Mouse (Mus musculus) mature B cell (primary cell): Measurements from ENCODE around the gene Tbc1d9.

ENCODE experiments used
- in situ Hi-C: fragments of 300-500 bp; cut with MboI; formaldehyde crosslinking; loops from 2 replicates; pipeline ENCODE4 v1.14.3; 2019

Gene Tbc1d9

GRCm38 (mm10) chr8:83165235-83165930 is at the start of gene Tbc1d9:
Gene Tbc1d9 (plus strand): TSS chr8:83165352.
- in situ Hi-C loops: loop anchor here (10.0 kb wide), 1 partner anchor 61 kb away; no protein-coding TSS in a partner anchor

DNA sequence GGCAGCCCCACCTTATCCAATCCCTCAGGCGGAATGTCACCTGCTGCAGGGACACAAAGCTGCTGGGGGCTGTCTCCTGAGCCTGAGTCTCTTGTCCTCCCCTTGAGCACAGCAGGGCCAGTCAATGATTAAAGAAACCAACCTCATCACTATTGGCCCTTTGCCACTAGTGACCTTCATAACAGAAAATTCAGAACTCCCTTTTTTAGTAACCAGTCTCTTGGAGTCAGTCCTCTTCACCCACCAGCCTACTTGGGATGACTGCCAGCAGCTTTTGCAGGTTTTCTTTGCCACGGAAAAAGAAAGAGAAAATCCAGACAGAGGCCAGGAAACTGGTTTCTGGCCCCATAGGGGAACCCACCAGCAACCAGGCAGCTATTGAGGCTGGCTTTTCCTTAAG is 30.1 kb upstream of the Tbc1d9 start:
- in situ Hi-C loops: no loop called here

GRCm38 (mm10) chr8:83140068-83140467 is 25.1 kb upstream of the Tbc1d9 start:
- in situ Hi-C loops: no loop called here

DNA sequence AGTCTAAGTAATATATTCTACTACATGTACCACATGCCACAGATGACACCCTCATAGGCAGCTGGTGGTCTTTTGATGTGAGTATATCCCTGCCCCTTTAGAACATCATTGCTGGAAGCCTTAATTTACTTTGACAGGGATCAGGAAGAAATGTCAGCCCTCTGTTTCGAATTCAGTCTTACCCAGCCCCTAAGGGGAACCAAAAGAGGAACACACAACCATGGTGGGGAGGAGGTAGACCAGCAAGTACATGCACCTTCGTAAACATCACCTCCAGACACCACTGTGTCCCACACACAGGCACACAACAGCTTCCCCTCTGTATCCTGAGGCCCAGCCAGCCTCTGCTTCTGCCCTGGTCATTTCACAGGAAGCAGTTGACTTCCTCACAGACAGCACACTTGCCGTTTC is 24.4 kb upstream of the Tbc1d9 start:
- in situ Hi-C loops: no loop called here

DNA sequence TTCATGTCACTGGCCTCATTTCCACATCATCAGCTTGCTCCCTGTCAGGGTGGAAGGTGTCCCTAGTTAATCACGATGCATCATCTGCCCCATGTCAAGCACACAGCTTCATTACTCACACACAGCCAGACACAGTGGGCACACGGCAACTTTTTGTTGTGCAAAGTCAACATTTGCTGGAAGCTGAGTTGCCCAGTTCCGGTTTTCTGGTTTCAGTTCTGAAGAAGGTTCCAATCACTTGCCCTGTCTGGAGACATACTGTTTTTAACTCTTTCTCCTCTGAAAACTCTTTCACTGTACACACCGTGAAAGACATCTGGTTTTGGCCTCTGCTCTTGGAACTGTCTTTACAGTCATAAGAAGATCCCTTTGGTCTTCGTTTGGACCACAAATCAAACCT is 23.8 kb upstream of the Tbc1d9 start:
- in situ Hi-C loops: no loop called here

DNA sequence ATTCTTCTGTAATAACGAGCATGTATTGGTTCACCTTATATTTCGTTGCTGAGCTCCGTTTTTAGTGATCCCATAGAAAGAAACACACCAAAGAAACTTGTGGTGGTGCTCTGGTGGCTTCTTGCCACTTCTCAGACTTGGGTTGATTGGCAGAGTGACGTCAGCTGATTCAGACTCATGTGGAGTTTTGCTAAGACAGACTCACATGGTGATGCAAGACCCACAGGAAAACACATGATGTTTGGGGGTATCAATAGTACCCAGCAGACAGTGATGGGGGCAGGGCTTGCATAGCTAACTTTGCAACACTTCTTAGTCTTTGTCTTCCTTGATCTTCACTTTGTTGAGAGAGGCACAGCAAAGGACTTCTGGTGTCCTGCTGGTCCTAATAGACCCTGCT is 20.6 kb upstream of the Tbc1d9 start:
- in situ Hi-C loops: no loop called here

DNA sequence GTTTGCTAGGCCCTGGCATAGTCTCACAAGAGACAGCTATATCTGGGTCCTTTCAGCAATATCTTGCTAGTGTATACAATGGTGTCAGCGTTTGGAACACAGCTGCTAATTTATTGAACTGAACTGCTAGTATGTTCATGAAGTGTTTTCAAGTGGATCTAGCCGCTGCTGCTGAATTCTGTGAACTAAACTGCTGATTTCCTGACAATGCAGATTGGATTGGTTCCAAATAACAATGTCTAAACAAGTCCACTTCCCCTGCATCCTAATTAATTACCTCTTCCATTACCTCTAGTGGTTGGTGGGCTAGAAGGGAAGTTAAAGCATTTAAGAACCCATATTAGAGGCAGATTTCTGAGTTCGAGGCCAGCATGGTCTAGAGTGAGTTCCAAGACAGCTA is 19.7 kb upstream of the Tbc1d9 start:
- in situ Hi-C loops: no loop called here

GRCm38 (mm10) chr8:83149124-83149523 is 16.0 kb upstream of the Tbc1d9 start:
- in situ Hi-C loops: no loop called here

- in situ Hi-C loops: no loop called here
Measured at GRCm38 (mm10) chr8:83152055-83152454, 13.1 kb upstream of the Tbc1d9 start.

GRCm38 (mm10) chr8:83152470-83152869 is 12.7 kb upstream of the Tbc1d9 start:
- in situ Hi-C loops: no loop called here

GRCm38 (mm10) chr8:83155110-83155509 is 10.0 kb upstream of the Tbc1d9 start:
- in situ Hi-C loops: no loop called here

DNA sequence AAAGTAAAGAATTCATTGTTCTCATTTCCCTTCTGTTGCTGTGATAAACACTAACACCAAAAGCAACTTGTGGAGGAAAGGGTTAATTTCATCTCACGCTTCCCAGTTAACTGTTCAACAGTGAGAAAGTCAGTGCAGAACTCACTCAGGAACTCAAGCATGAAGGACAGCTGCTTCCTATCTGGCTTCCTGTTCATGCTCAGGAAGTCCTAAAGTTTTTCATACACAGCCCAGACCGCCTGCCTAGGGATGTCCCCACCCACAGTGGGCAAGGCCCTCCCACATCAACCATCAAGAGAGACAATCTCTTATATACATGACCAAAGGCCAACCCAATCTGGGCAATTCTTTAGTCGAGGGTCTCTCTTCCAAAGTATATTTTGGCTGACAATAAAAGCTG is 6.2 kb upstream of the Tbc1d9 start:
- in situ Hi-C loops: no loop called here

- in situ Hi-C loops: loop anchor here (10.0 kb wide), 1 partner anchor 55 kb away; no protein-coding TSS in a partner anchor
Measured at GRCm38 (mm10) chr8:83159615-83160014, 5.5 kb upstream of the Tbc1d9 start.

DNA sequence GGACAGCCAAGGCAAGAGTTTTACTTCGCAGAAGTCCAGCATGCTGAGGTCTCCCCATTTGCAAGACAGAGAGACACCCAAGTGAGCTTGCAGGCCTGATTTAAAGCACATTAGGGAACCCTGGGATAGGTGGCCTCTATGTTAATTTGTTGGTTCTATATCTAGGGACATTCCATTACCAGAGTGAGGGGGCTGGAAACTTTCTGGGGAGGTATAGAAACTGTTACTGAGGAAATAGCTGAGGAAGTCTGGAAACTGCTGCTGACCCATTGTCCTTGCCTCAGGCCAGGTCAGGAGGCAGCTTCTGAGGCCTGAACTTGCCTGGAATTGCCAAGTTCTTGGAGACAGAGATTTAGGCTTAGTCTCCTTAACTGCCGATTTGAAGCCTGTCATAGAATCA is 4.5 kb upstream of the Tbc1d9 start:
- in situ Hi-C loops: loop anchor here (10.0 kb wide), 1 partner anchor 56 kb away; no protein-coding TSS in a partner anchor

DNA sequence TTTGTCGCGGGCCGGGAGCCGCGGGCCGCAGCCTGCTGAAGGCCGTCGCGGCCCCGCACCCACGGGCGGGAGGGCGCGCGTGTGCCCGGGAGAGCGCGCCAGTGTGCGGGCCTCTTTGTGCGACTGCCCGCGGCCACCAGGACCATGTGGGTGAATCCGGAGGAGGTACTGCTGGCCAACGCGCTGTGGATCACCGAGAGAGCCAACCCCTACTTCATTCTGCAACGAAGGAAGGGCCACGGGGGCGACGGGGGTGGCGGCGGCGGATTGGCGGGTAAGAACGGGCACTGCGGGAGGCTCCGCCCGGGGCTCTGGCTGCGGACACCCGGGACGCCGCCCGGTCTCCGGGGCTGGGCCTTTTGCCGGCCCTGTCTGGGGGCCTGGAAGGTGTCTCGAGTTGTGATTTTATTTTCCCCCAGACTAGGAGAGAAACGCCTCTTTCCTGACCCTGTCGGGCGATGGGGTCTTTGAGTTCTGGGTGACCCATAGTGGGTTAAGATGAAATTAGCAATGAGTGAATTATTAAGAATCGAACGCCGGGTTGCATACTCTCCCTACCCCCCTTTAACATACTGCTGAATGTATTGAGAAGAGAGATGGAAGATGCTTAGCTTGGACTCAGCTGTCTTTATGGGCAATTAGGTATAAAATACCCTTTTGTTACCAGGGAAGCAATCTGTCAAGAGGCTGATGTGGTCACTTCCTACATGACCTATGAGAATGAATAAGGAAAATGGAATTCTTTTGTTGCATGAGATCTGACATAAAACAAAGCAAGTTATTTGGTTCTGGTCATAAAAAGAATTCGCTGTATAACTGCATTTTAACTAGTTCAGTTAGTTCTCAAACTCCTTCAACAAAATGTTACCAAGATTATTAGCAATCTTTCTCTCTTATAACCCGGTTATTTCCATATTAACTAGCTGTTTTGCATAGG is 1.0 kb downstream of the Tbc1d9 start, which contains the start of gene Gm10645:
Gm10645 (minus strand) TSS at position 240 of the 937 bp plus-strand sequence.
- in situ Hi-C loops: loop anchor here (10.0 kb wide), 1 partner anchor 61 kb away; no protein-coding TSS in a partner anchor

DNA sequence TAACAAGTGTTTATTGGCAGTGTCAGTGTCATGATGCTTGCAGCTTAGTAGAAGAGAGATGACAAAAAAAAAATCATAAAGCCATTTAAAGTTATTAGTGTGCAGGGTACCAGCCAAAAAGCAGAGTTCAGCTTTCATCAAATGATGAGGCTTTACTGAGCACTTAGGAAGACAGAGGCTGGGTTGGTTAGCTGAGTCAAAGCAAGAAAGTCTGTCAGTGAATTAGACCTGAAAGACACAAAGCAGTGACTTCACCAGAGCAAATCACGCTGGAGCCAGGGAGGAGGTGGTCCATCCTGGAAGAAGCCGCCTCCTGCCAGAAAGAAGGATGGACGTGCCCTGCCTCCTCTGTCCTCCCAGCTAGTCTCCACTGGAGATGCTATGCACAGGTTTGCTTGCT is 2.8 kb downstream of the Tbc1d9 start:
- in situ Hi-C loops: loop anchor here (10.0 kb wide), 1 partner anchor 63 kb away; no protein-coding TSS in a partner anchor

DNA sequence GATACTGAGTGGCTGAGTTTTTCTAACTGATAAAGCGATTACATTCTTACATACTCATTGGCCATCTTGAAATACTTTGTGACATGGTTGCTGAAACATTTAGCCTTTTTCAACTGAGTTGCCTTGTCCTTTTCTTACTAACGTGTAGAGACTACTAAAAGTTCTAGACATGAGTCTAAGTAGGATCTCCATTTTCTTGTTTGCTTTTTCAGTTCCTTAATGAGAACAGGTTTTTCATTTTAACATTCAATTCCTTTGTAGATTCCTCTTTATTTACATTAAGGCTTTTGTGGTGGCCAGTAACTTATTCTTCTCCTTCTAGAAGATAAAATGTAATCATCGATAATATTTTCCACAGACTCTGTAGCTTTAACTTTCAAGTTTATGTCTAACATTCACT is 4.0 kb downstream of the Tbc1d9 start:
- in situ Hi-C loops: loop anchor here (10.0 kb wide), 1 partner anchor 64 kb away; no protein-coding TSS in a partner anchor

DNA sequence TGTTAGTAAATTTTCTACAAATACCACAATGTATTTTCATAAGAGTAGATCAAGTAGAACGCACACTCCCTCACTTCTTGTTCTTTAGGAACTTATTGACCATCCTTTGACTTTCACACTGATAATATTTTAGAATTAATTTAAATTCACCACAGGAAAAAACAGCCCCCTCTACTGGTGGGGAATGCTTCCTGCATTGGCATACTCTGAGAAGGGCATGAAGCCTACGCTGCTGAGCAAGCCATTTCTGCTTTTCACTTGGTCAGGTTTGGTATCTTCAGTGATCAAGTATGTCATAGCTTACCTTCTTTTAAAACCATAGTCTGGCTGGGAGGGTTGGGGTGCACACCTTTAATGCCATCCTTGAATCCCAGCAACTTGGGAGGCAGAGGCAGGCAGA is 4.6 kb downstream of the Tbc1d9 start:
- in situ Hi-C loops: loop anchor here (10.0 kb wide), 2 partner anchors 65 to 305 kb away; partner anchors contain the start of gene Rnf150

DNA sequence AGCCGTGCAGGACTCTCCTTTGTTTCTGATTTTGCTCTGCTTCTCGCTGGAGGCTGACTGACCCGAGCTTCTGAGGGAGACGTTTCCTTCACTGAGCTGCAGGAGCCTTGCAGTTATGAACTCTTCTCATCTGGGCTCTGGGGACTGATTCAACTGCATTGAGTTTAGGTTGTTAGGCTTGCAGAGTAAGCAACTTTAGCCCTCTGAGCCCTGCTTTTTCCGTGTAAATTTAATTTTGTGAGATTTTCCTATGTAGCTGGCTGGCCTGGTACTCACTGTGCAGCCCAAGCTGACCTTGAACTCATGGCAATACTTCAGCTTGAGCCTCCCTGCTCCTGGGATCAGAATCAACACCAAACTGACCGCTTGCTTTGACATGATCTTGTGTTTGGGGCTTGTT is 5.7 kb downstream of the Tbc1d9 start:
- in situ Hi-C loops: loop anchor here (10.0 kb wide), 1 partner anchor 306 kb away; the partner anchor contains the start of gene Rnf150

GRCm38 (mm10) chr8:83175680-83176079 is 10.5 kb downstream of the Tbc1d9 start:
- in situ Hi-C loops: loop anchor here (10.0 kb wide), 1 partner anchor 311 kb away; the partner anchor contains the start of gene Rnf150

DNA sequence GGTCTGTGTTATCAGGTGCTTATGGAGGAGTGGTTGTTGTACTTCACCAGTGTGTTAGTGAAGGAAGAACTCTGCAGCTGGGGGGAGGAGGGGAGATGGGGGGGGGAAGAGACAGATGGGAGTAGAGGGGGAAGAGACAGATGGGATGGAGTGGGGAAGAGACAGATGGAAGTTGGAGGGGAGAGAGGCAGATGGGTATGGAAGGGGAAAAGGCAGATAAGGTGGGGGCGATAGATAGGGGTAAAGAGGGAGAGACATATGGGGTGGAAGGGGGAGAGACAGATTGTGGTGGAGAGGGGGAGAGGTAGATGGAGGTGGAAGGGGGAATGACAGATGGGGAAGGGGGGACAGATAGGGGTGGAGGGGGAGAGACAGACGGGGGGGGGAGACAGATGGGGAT is 11.6 kb downstream of the Tbc1d9 start:
- in situ Hi-C loops: loop anchor here (10.0 kb wide), 1 partner anchor 312 kb away; the partner anchor contains the start of gene Rnf150
